ENCODE assay signal across 9 mouse cellular contexts in the genomic region with DNA sequence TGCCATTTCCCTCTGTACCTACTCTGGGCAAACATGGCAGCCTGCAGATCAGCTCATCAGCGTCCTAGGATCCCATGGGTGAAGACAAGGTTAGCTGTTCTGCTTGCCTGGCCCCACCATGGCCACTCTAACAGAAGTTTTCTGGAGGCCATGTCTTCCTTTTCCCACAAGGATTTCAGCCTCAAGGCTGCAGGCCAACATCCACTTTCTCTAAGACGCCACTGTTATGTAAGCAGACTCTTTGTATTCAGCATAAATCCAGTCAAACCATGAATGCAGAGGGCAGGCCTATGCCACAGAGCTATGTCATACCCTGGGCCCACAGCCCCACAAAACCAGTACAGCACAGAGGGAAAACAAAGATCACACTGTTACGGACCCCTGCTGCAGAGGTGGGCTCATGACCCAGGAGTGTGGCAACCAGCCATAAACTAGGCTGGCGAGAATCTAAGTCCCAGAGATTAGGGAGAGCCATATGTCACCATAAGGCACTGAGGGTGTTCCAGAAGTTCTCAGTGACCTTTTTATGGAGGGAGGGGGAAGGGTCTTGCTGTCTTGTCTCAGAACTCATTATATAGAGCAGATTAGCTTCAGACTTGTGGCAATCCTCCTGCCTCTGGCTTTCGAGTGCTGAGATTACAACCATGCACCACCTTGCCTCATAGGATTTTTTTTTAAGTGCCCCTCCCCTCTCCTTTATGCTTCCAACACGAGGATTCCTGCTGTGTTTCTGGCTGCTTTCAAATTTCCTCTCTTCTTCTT.
A peak's percentile ranks its signal among the peaks of the same experiment; 100 is the strongest.
DNase-seq lines count a peak whose midpoint lies in the region; ATAC-seq and TF ChIP-seq lines count a peak whose summit lies in the region.
"Had no signal": no experiment of that assay in that cellular context is flagged by ENCODE, and none has a peak within 500 bp of the region (broad histone marks: within the 10 kb centered on the region; RNA-seq: fewer than 3 reads in every experiment).

No protein-coding gene starts in this region.

- H3K4me1 ChIP-seq in heart, embryonic 13.5 days, result peaks cover 10% of the 10 kb centered on the region
- peaks cover 14% of the 10 kb centered on the region; the same call in 1 of the 2 replicates for H3K4me1 ChIP-seq in embryonic facial prominence, embryonic 12.5 days
- peaks cover 12% of the 10 kb centered on the region for H3K4me1 ChIP-seq in hindbrain, embryonic 13.5 days (replicated peaks)
- no peaks in the 10 kb centered on the region for H3K4me1 ChIP-seq in midbrain, postnatal 0 days (ENCODE audit: insufficient read depth, low read length)

- H3K27me3 ChIP-seq in heart, embryonic 13.5 days (replicated peaks), result no peaks in the 10 kb centered on the region
- no peaks in the 10 kb centered on the region for H3K27me3 ChIP-seq in embryonic facial prominence, embryonic 12.5 days
- no peaks in the 10 kb centered on the region for H3K27me3 ChIP-seq in hindbrain, embryonic 13.5 days
- H3K27me3 ChIP-seq in midbrain, postnatal 0 days (ENCODE audit: insufficient read depth, low read length), result no peaks in the 10 kb centered on the region

- no peaks in the 10 kb centered on the region for H3K36me3 ChIP-seq in heart, embryonic 13.5 days
- H3K36me3 ChIP-seq in embryonic facial prominence, embryonic 12.5 days, result no peaks in the 10 kb centered on the region
- no peaks in the 10 kb centered on the region for H3K36me3 ChIP-seq in hindbrain, embryonic 13.5 days
- no peaks in the 10 kb centered on the region for H3K36me3 ChIP-seq in midbrain, postnatal 0 days (ENCODE audit: insufficient read depth, low read length)

- no peaks in the 10 kb centered on the region for H3K9me3 ChIP-seq in heart, embryonic 13.5 days
- H3K9me3 ChIP-seq in embryonic facial prominence, embryonic 12.5 days, result no peaks in the 10 kb centered on the region
- no peaks in the 10 kb centered on the region for H3K9me3 ChIP-seq in hindbrain, embryonic 13.5 days
- H3K9me3 ChIP-seq in midbrain, postnatal 0 days (ENCODE audit: low read length), result no peaks in the 10 kb centered on the region

- peak overlapping the region; percentile 22 for H3K4me3 ChIP-seq in heart, embryonic 13.5 days
- no peak overlapping the region for H3K4me3 ChIP-seq in embryonic facial prominence, embryonic 12.5 days
- no peak overlapping the region for H3K4me3 ChIP-seq in hindbrain, embryonic 13.5 days
- H3K4me3 ChIP-seq in midbrain, postnatal 0 days (ENCODE audit: low read depth, low read length), result no peak overlapping the region

- 49% methylated on average over 6 of the region's 6 CpGs for WGBS in heart, embryonic 13.5 days
- WGBS in embryonic facial prominence, embryonic 12.5 days, result 44% methylated on average over 6 of the region's 6 CpGs
- WGBS in hindbrain, embryonic 13.5 days, result 48% methylated on average over 6 of the region's 6 CpGs
- WGBS in midbrain, postnatal 0 days, result 32% methylated on average over 6 of the region's 6 CpGs

- DNase-seq in heart, adult 9 months (ENCODE audit: low spot score in 2 of 2), result no peak
- peak; percentile 20 for DNase-seq in midbrain, postnatal 0 days (ENCODE audit: low spot score)
- no peak for DNase-seq in cerebellum, adult 9-10 months
- no peak for DNase-seq in embryo, embryonic 11 days
- DNase-seq in thymus, postnatal 4 days, result no peak
- DNase-seq: kidney, adult 9 months had no signal

- no peak for TF ChIP-seq CTCF in midbrain, postnatal 0 days (IDR thresholded peaks at IDR 0.05)

- peak overlapping the region; percentile 62 for H3K4me2 ChIP-seq in heart, embryonic 13.5 days
- peak overlapping the region; percentile 24; the same call in 1 of the 2 replicates for H3K4me2 ChIP-seq in embryonic facial prominence, embryonic 12.5 days (replicated peaks)
- peak overlapping the region; percentile 25; the same call in 1 of the 2 replicates for H3K4me2 ChIP-seq in hindbrain, embryonic 13.5 days
- H3K4me2 ChIP-seq in midbrain, postnatal 0 days (ENCODE audit: low read depth, low read length, poor library complexity, severe bottlenecking), result no peak overlapping the region

- peak overlapping the region; percentile 69 for H3K27ac ChIP-seq in heart, embryonic 13.5 days (replicated peaks)
- peak overlapping the region; percentile 46; the same call in 1 of the 2 replicates for H3K27ac ChIP-seq in embryonic facial prominence, embryonic 12.5 days
- peak overlapping the region; percentile 77 for H3K27ac ChIP-seq in hindbrain, embryonic 13.5 days
- peak overlapping the region; percentile 55 for H3K27ac ChIP-seq in midbrain, postnatal 0 days (ENCODE audit: low read depth, low read length)

- H3K9ac ChIP-seq in heart, embryonic 13.5 days, result peak overlapping the region; percentile 47; the same call in 1 of the 2 replicates
- no peak overlapping the region for H3K9ac ChIP-seq in embryonic facial prominence, embryonic 12.5 days
- peak overlapping the region; percentile 35; the same call in 1 of the 2 replicates for H3K9ac ChIP-seq in hindbrain, embryonic 13.5 days
- H3K9ac ChIP-seq in midbrain, postnatal 0 days (replicated peaks; ENCODE audit: low read length, poor library complexity, severe bottlenecking), result no peak overlapping the region

- no peak; the same call in 1 of the 2 replicates for ATAC-seq in heart, embryonic 13.5 days (ENCODE audit: extremely low read depth, insufficient number of reproducible peaks, low FRiP score, low TSS enrichment)
- ATAC-seq in embryonic facial prominence, embryonic 12.5 days (ENCODE audit: insufficient number of reproducible peaks, insufficient read depth, low FRiP score, low TSS enrichment), result peak; percentile 81; the same call in 1 of the 2 replicates
- ATAC-seq in hindbrain, embryonic 13.5 days (ENCODE audit: low FRiP score), result peak; percentile 87
- peak; percentile 58; the same call in 1 of the 2 replicates for ATAC-seq in midbrain, postnatal 0 days (ENCODE audit: low FRiP score)

Comparison
In these comparisons a context has a peak if more than half of its experiments do, and no peak if none do; other contexts are left out.
1. H3K9ac ChIP-seq: peak in heart, embryonic 13.5 days (single experiment) and hindbrain, embryonic 13.5 days (single experiment); none in embryonic facial prominence, embryonic 12.5 days (single experiment) and midbrain, postnatal 0 days (single experiment).
2. Peak in every context shown above with its lines, with median percentiles within 50 percentile points of each other: H3K27ac ChIP-seq.